Mouse (Mus musculus) neutrophil, adult 5-6 weeks (primary cell): ENCODE measurements around the gene Mta1. TPM values are rescaled to one million over a fixed set of nuclear protein-coding genes. Genes with fewer than 3 reads are reported as not detected.
A peak's percentile ranks its signal among the peaks of the same experiment; 100 is the strongest.

ENCODE experiments used
- ATAC-seq: fragments of 151-379, 151-347 bp; 2 replicates; pipeline ENCODE4 v1.8.0; 2017; ENCODE audit warnings: mild to moderate bottlenecking, moderate TSS enrichment; ENCODE audit not compliant: insufficient number of reproducible peaks, poor library complexity, low FRiP score, severe bottlenecking; ENCODE audit errors: extremely low read depth
- total RNA-seq: library from RNA; stranded (forward); fragments of 200-1000 nt; gene quantifications from 2 replicates; pipeline ENCODE4 v1.2.3, GENCODE M21; 2017

Mta1 gene
- total RNA-seq, 1 experiment from 2014 or later = 17.7 TPM

DNA sequence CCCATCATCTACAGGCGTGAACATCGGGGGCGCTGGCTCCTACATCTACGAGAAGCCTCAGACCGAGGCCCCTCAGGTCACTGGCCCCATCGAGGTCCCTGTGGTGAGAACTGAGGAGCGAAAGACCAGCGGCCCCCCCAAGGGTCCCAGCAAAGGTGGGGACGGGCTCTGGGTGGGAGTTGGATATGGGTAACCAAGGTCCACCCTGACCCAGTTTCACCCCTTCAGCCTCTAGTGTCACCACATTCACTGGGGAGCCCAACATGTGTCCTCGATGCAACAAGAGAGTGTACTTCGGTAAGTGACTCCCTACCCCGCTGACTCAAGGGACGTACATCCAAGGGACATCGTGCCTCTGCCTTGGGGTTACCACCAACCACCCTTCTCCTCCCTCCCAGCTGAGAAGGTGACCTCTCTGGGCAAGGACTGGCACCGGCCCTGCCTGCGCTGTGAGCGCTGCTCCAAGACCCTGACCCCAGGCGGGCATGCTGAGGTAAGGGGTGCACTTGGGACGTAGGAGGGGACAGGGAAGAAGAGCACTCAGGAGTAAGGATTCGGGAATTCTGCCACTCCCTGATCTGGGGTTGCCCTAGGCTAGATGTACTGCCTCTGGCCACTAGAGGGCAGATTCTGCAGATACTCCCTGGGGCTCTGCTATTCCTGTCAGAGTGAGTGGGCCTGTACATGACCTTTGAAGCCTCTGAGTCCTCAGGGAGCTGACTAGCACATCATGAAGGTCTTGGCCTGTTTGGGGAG lies 46.1 kb downstream of the Mta1 start:
- ATAC-seq = peak; percentile 24; the same call in 1 of the 2 replicates

DNA sequence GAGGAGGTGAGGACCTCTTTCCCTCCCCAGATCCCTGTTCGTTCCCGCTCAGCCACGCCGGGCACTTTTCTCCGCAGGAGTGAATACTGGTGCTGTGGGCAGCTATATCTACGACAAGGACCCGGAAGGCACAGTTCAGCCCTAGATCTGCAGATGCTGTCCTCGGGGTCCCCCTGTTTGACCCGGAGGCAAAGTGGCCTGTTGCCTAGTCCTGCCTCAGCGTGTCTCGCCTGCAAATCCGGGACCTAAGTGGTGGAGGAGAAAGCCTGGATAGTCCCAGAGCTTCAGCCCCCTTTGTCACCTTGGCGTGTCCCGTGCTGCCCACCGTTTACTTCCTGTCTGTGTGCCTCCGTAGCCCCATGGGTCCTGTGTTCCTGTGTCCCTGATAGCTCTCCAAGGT lies 46.8 kb downstream of the Mta1 start:
- no peak for ATAC-seq

DNA sequence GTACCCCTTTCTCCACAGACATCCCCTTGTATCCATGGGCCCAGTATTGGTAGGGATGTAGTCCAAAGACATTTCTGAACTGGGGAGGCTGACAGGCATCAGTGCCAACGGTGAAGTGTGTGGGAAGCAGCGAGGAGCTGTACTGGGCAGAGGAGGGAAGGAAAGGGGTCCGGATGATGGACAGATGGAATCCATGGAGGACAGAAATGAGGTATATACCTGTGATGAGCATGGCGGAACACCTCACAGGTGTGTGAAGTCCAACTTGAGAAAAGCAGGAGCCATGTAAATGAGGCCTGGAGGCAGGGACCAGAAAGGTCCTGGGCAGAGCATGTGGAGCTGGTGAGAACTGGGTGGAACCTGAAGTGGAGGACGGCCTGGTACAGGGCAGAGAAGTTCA lies 47.5 kb downstream of the Mta1 start:
- ATAC-seq = no peak

DNA sequence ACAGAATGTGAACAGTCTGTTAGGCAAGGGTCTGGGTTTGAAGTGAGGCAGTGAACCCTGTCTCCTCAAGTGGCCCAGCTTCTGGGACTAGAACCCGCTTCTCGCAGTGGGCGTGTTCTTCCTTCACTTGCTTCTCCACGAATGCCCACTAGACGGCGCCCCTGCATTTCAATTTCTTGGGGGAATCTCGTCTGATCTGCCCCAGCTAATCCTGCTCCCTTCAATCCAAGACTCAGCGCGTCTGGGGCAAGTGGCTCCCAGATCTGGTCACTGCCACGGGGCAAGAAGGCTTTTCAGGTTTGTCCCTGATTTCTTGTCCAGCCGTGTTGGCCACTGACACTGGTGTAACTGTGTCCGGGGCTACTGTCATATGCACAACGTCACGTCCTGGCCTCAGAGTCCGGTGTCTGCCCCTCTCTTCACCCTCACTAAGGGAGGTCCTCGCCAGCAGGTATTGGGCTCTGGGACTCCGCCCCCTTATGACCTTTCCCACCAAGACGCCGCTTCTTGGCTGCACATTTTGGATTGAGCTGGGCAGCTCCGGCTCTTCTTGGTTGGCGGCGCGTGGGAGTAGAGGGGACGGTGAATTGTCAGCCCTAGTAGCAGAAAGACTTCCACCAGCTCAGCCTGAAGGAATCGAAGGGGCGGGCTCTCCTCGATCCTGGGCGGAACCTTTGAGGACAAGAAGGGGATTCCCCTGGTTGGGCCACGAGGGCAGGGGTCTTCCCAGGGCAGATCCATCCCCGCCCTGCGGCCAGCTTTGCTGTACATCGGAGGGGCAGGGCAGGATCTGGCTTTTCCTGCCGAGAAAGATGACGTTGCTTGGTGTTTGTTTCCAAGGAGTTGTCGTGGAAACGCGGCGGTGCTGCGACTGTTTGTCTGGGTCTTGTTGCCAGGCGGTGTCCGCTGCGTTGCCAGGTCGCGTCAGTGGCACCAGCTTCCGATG lies 48.3 kb downstream of the Mta1 start, which contains the start of gene Crip1:
TSS of gene Crip1 (plus strand) at position 205 of the 946 bp plus-strand sequence.
- peak; percentile 59 for ATAC-seq

DNA sequence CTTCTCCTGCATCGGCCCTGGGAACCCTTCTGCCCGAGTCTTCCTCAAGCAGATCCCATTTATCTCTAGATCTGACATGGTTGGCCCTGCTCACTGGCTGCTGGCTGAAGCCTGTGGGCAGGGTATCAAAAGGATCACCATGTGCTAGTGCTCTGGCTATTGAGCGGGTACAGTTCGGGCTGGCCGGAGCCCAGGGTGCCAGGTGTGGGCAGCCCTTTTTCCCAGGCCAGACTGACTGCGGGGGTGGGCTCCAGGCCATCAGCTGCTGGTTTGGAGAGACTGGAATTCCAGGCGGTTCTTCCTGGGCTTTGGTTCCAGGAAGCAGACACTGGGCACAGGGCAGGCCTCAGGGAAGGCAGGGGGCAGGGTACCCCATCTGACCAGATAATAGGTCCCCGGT lies 49.4 kb downstream of the Mta1 start:
- no peak for ATAC-seq

DNA sequence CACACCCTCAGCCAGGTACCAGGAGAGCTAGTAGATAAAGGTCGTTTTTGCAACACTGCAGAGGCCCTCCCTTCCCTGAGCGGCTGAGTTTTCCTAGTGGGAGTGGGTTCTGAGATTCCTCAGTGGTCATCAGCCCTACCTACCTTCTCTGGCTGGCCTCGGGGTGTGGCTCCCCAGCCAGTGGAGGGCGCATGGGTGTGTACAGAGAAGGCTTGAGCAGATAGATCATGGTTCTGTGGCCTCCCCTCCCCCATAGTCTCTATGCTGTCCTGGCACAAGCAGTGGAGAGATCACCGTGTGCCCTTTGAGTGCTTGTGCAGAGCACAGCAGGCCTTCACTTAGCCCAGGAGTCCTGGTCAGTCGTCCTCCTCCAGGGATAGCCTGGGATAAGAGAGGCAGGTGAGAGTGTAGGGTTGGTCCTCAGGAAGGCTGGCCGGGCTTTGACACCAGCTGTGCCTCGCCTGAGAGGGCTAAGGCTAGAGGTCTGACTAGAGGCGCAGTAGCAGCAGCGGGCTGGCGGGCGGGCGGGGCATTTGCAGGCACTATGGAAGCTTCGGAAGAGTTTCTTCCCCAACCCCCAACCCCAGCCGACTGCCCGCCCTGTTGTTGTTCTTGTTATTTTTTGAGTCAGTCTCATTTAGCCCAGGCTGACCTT lies 50.4 kb downstream of the Mta1 start:
- no peak for ATAC-seq

DNA sequence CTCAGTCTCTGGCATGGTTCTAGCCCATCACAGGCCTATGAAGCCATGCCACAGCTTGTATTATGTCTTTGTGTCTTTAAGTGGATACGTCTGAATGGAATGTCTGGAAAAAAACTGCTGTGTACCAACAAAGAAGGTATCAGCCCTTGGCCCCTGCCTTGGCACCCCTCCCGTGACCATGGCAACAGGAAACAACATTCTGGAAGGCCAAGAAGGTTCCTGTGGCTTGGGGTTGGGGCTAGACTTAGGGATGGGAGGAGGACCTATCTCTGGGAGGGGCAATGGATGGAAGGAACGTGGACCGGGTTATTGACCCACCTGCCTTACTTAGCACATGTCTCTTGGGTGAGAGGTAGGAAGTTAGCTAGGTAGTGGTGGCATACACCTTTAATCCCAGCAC lies 51.3 kb downstream of the Mta1 start:
- no peak for ATAC-seq

DNA sequence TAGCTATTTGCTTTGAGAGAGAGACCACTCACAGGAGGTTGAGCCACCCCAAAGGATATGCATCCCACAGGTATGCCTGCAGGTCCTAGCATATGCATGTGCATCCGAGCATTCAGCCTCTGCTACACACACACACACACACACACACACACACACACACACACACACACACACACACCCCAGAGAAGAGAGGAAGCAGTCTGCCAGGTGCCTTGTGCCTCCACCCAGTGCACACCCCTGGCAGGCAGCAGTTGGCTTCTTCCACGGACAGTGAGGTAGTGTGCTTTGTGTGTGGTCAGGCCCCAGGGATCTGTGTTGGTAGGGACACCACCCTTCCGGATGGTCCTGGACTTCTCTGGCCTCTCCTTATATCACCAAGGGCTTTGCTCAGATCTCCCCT lies 51.8 kb downstream of the Mta1 start:
- no peak for ATAC-seq

DNA sequence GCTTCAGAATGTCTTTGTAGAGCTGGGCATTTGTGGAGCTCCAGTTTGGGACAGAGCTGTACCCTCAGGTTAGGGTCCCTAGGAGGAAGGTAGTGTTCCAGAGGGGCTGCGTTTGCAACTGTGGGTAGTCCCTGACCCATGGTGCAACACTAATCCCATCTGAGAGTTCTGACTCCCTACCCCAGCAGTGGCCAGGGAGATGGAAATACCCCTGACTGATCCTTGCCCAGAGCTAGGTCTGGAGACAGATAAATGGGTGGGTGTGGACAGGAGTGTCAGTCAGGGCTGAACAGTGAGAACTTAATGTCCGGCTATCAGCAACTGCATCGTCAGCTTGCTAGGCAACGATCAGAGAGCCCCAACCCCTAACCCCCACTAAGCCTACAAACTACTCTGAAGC lies 52.5 kb downstream of the Mta1 start:
- no peak for ATAC-seq

DNA sequence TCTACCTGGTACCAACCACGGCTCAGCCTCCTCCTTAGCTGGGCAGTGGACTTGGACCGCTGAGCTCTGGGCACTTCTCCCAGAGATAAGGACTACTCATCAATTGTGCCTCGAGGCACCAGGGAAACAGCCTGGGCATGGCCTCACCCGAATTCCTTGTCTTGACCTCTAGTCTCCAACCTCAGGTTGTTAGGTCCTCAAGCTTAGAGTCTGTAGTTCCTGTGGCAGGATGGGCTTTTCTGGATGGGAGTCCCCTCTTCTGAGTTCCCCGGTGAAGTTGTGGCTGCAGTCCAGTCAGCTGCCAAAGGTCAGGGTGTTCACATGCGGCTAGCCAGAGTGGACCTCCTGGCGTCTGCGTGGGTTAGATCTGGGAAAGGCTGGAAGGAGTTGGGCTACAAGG lies 53.0 kb downstream of the Mta1 start:
- ATAC-seq = no peak

DNA sequence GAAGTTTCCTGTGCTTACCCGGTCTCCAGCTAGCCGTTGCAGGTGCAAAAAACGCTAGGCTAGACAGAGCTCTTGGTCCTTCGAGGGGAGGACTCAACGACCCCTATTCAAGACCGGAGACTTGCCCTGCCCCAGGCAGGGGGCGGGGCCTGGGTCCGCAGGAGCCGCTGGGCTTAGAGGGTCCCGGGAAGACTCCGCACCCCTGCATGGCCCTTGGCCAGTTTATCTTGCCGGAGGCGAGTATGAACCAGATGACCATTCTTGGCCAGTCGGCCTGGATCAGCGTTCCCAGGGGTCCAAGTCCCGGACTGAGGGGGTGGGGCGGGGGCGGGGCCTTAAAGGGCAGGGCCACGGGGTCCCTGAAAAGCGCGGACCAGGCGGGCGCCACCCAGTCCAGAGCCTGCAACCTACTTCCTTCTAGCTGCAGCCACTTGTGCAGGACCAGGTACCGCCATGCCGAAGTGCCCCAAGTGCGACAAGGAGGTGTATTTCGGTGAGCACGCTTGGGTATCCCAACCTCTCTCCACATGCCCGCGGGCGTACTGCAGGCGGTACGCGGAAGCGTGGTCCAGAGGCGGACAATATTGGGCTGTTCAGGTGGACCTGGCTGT lies 53.7 kb downstream of the Mta1 start:
- no peak for ATAC-seq

DNA sequence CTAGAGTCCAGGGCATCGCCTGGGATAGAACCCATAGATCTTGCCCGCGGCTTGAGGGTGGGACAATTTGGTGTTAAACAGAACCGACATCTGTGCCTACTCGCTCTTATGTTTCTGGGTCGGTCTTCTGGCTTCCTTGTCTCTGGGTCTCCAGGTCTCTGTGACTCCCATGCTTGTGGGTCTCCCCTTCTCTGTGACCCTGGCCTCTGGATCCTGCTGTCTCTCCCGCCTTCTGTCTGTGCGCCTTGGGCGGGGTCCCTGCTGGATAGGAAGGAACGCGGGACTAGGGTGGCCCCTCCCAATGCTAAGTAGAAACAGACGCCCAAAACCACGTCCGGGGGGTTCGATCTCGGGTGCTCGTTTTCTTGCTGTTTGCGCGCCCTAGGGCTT lies 54.2 kb downstream of the Mta1 start:
- no peak for ATAC-seq

DNA sequence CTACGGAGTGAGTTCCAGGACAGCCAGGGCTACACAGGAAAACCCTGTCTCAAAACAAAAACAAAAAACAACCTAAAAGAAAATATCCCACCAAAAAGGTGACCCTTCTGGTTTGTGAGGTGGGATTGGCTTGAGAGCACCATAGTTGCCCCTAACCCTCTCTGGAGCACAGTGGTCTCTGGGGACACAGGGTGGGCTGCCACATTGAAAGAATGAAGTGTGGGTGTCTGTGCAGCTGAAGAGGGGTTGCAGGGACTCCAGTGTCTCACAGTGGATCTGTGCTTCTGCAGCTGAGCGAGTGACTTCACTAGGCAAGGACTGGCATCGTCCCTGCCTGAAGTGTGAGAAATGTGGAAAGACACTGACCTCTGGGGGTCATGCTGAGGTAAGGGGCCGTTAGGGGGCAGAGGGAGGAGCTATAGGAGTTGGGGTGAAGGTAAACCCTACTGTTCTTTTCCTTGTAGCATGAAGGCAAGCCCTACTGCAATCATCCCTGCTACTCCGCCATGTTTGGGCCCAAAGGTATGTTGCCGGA lies 55.0 kb downstream of the Mta1 start:
- ATAC-seq = no peak

DNA sequence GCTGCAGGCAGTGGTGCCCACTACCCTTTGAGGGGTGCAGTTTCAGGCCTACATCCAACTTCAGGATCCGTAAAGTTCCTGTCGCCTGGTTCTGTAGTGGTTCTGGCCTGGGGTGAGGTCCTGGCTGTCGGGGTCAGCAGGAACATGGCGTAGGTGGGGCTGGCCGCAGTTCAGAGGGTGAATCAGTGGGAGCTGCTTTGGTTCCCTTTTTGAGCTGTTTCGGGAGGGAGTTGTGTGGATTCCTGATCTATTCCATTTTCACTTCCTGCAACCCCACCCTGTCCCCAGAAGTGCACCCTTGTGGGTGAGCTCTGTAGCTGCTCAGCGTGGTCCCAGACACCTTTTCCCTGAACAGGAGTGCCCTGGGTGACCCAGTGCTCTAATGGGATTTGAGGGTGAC lies 55.9 kb downstream of the Mta1 start:
- no peak for ATAC-seq

DNA sequence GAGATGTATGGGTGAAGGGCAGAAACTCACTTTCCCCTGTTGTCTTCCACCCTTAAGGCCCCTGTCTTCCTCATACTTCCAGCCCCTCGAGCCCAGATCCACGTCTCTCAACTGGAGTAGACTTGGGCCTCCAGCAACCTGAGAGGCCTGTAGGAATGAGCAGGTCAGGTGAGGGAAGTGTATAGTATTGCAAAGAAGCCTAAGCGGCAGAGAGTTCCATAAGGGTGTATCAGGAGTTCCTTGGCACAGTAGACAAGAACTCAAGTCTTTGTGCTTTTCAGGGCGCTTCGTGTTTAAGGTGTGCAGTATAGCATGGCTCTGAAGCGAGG lies 56.6 kb downstream of the Mta1 start:
- ATAC-seq = no peak

DNA sequence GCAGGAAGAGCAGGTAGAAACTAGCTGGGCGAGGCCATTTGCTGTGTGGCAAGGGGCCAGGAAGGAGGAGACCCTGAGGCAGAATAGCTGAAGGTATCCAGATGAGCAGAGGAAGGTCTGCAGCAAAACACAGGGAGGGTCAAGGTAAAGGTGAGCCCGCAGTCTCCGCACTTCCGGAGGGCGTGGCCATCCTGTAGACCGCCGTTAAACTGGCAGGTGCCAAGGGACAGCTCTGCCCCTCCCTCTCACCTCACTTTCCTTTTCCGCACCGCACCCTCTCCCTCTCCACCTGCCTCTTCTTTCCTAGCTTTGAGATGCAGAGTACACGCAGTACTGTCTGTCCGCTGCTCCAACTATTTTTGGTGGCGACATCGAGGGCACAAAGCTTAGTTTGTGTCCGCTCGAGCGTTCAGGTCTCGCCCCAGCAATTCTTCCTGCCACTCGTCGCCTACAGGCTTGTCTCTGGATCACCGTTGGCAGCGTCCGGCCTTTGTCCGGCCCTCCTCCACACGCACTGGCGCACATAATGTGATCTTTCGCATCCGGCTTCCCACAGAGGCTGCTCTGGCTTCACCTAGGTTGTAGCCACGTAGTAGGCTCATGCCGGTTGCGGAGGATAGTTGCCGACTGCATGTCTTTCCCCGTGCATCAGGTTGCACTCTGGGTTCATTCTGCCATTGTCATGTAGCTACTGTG lies 57.1 kb downstream of the Mta1 start:
- no peak for ATAC-seq

DNA sequence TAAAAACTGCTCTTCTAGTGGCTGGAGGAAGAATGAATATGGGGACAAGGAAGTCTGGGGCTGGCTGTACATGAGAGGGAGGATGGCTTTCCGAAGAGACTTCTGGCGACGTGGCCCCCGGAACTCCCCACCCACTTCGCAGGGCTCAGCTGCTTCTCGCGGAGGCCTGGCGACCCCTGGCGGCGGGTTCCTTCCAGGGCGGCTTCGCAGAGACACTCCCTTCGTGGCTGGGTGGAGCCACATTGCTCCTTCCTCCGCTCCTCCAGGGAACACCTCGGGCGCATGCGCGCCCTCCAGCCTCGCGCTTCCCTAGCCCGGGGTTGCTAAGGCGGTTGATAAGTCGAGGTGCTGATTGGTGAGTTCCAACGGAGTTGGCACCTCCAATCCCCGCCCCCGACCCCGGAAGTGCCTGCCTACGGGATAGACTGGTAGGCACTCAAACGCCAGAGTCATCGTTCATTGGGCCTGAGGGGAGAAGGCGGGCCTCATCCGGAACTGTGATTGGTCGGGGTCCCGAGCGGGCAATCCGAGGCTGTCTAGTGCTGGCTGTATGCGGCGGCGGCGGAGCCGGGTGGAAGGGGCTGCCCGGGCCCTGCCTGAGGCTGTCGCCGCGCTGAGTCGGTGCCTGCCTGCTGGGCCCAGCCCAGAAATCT lies 57.9 kb downstream of the Mta1 start, which contains the start of gene Tedc1:
TSS of gene Tedc1 (plus strand) at position 535 of the 653 bp plus-strand sequence.
- ATAC-seq = peak; percentile 86

DNA sequence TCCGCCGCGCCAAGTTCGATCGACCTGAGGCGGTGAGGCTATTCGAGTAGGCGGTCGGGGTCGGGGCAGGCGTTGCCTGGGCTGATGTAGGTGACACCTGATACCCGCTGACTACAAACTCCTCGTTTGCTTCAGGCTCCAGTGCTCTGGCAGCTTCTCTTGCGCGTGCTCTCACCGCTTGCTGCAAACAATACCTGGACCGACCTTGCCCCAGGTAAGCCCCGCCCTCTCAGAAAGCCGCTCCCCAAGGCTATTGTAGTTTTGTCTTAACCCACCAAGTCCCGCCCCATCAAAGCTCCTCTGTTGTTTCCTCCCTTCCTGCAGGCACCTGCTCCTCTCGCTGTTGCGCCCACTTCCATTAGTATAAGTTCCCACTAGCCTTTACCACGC lies 58.5 kb downstream of the Mta1 start:
- no peak for ATAC-seq
